Mouse (Mus musculus) CH12.LX (cell line): ENCODE data around the gene Dnajb9. TPM values are rescaled to one million over a fixed set of nuclear protein-coding genes. Genes with fewer than 3 reads are reported as not detected.

Experiments
- DNase-seq: peaks from one replicate; pipeline ENCODE4 v3.0.0-alpha.2; 2013; ENCODE audit errors: extremely low read depth
- H3K27ac ChIP-seq: 2 replicates; pipeline ENCODE4 v1.5.1; 2012; ENCODE audit warnings: low read depth, mild to moderate bottlenecking, control low read depth, moderate library complexity; ENCODE audit not compliant: insufficient read depth
- H3K27me3 ChIP-seq: replicated peaks from 2 replicates; pipeline ENCODE3; 2012; ENCODE audit warnings: inconsistent platforms
- H3K36me3 ChIP-seq, 2 experiments: replicated peaks in 1 of 2; 2 replicates each; pipeline versions ENCODE3 to v1.6.1; 2012; ENCODE audit warnings: inconsistent platforms in 1 of 2, low read length in 1 of 2, mild to moderate bottlenecking in 1 of 2, mixed read lengths in 1 of 2, moderate library complexity in 1 of 2; ENCODE audit not compliant: control insufficient read depth in 1 of 2, insufficient read depth in 1 of 2
- H3K4me1 ChIP-seq, 2 experiments: 2 replicates each; pipeline ENCODE4 v1.6.1; 2012; ENCODE audit warnings: inconsistent platforms in 1 of 2, moderate library complexity in 1 of 2; ENCODE audit not compliant: insufficient read depth in 2 of 2, control insufficient read depth in 1 of 2
- H3K4me2 ChIP-seq: 2 replicates; pipeline ENCODE4 v1.6.1; 2012; ENCODE audit warnings: low read depth, mild to moderate bottlenecking, control low read depth; ENCODE audit not compliant: poor library complexity, insufficient read depth, severe bottlenecking
- H3K4me3 ChIP-seq, 3 experiments: fragments of 150-350 bp in 1 of 3; sonication (generic) in 1 of 3; replicated peaks in 1 of 3; 2 replicates each; pipeline versions ENCODE3 to v1.5.1; 2011 to 2012; ENCODE audit warnings: low read depth in 2 of 3, low read length in 2 of 3, mild to moderate bottlenecking in 2 of 3, moderate library complexity in 2 of 3, control low read depth in 1 of 3, improper control_type of control experiment in 1 of 3, inconsistent platforms in 1 of 3, mixed read lengths in 1 of 3; ENCODE audit not compliant: poor library complexity in 1 of 3
- H3K79me2 ChIP-seq: replicated peaks from 2 replicates; pipeline ENCODE4 v1.6.1; 2012; ENCODE audit warnings: mild to moderate bottlenecking, moderate library complexity; ENCODE audit not compliant: control insufficient read depth, poor library complexity, insufficient read depth, severe bottlenecking; ENCODE audit errors: extremely low read depth
- H3K9ac ChIP-seq: 2 replicates; pipeline ENCODE4 v1.6.1; 2012; ENCODE audit warnings: low read depth, mild to moderate bottlenecking, control low read depth, moderate library complexity; ENCODE audit not compliant: insufficient read depth
- H3K9me3 ChIP-seq: replicated peaks from 2 replicates; pipeline ENCODE3; 2012; ENCODE audit warnings: low read length, inconsistent platforms, mixed read lengths
- BHLHE40 ChIP-seq: IDR thresholded peaks from 2 replicates; pipeline ENCODE4 v1.6.1; 2011; ENCODE audit warnings: mild to moderate bottlenecking, low read depth, low read length, improper control_type of control experiment
- CHD1 ChIP-seq: IDR thresholded peaks from 2 replicates; pipeline ENCODE4 v1.6.1; 2012; ENCODE audit warnings: low read depth, low read length, improper control_type of control experiment, inconsistent platforms
- CHD2 ChIP-seq: IDR thresholded peaks from 2 replicates; pipeline ENCODE4 v1.6.1; 2011; ENCODE audit warnings: low read length, improper control_type of control experiment
- CTCF ChIP-seq, 2 experiments: IDR thresholded peaks in 1 of 2; conservative IDR thresholded peaks in 1 of 2; 2 replicates each; pipeline ENCODE4 v1.5.1; 2011 to 2012; ENCODE audit warnings: low read depth in 2 of 2, low read length in 2 of 2, improper control_type of control experiment in 1 of 2, inconsistent platforms in 1 of 2, mild to moderate bottlenecking in 1 of 2, moderate library complexity in 1 of 2
- ELF1 ChIP-seq: IDR thresholded peaks from 2 replicates; pipeline ENCODE4 v1.6.1; 2014; ENCODE audit warnings: low read depth, mild to moderate bottlenecking, inconsistent platforms, low read length, improper control_type of control experiment
- EP300 ChIP-seq: IDR thresholded peaks from 2 replicates; pipeline ENCODE4 v1.6.1; 2011; ENCODE audit warnings: low read length, improper control_type of control experiment
- JUN ChIP-seq: IDR thresholded peaks from 2 replicates; pipeline ENCODE4 v1.6.1; 2011; ENCODE audit warnings: low read depth, mild to moderate bottlenecking, low read length, improper control_type of control experiment, moderate library complexity; ENCODE audit not compliant: insufficient read depth
- MAFK ChIP-seq: IDR thresholded peaks from 2 replicates; pipeline ENCODE4 v1.6.1; 2011; ENCODE audit warnings: low read length, improper control_type of control experiment; ENCODE audit not compliant: insufficient replicate concordance
- MAX ChIP-seq: IDR thresholded peaks from 2 replicates; pipeline ENCODE4 v1.6.1; 2011; ENCODE audit warnings: low read length, improper control_type of control experiment
- MAZ ChIP-seq: IDR thresholded peaks from 2 replicates; pipeline ENCODE4 v1.6.1; 2012; ENCODE audit warnings: low read depth, mild to moderate bottlenecking, inconsistent platforms, low read length, improper control_type of control experiment, moderate library complexity
- POLR2AphosphoS2 ChIP-seq: IDR thresholded peaks from 2 replicates; pipeline ENCODE4 v1.6.1; 2011; ENCODE audit warnings: low read depth, low read length, improper control_type of control experiment
- RAD21 ChIP-seq: IDR thresholded peaks from 2 replicates; pipeline ENCODE4 v1.6.1; 2011; ENCODE audit warnings: low read depth, mild to moderate bottlenecking, low read length, improper control_type of control experiment, moderate library complexity
- SIN3A ChIP-seq: IDR thresholded peaks from 2 replicates; pipeline ENCODE4 v1.6.1; 2012; ENCODE audit warnings: low read length, improper control_type of control experiment, inconsistent platforms
- SMC3 ChIP-seq: IDR thresholded peaks from 2 replicates; pipeline ENCODE4 v1.6.1; 2011; ENCODE audit warnings: low read depth, low read length, improper control_type of control experiment
- TBP ChIP-seq: conservative IDR thresholded peaks from 2 replicates; pipeline ENCODE4 v1.6.1; 2011; ENCODE audit warnings: low read depth, low read length, improper control_type of control experiment
- TCF12 ChIP-seq: IDR thresholded peaks from 2 replicates; pipeline ENCODE4 v1.6.1; 2014; ENCODE audit warnings: low read depth, mild to moderate bottlenecking, inconsistent platforms, low read length, improper control_type of control experiment
- USF2 ChIP-seq: conservative IDR thresholded peaks from 2 replicates; pipeline ENCODE4 v1.6.1; 2011; ENCODE audit warnings: low read depth, low read length, improper control_type of control experiment
- ZC3H11A ChIP-seq: IDR thresholded peaks from 2 replicates; pipeline ENCODE4 v1.6.1; 2012; ENCODE audit warnings: low read depth, mild to moderate bottlenecking, inconsistent platforms, low read length, improper control_type of control experiment
- dilution Hi-C: fragments of 300-500 bp; cut with MboI; formaldehyde crosslinking; loops from 2 replicates; pipeline ENCODE4 v1.14.3; 2020; ENCODE audit warnings: low sequenced_read_pairs; ENCODE audit not compliant: extremely low pct_unique_long_range_greater_than_20kb, extremely low pct_ligation_motif_present
- in situ Hi-C: fragments of 300-500 bp; cut with MboI; formaldehyde crosslinking; loops from 3 replicates; pipeline ENCODE4 v1.14.3; 2019; ENCODE audit warnings: low sequenced_read_pairs, low pct_ligation_motif_present, low pct_unique_long_range_greater_than_20kb, mixed read lengths
- polyA plus RNA-seq: library from polyadenylated mRNA; unstranded; fragments of >175 nt; gene quantifications from 2 replicates; pipeline ENCODE4 v1.2.1, GENCODE M21; 2012; ENCODE audit warnings: low read depth; ENCODE audit not compliant: insufficient read length
- total RNA-seq, 2 experiments: library from RNA; depleted of rRNA; stranded (reverse); fragments of 300-350 nt in 1 of 2; fragments of >200 nt in 1 of 2; gene quantifications; 2 replicates each; pipeline ENCODE4 v1.2.3; 2012 to 2014

Dnajb9 gene
- total and polyA plus RNA-seq, 3 experiments, result 3.6 to 21.4 (median 15.0) TPM

- Histone ChIP-seq H3K4me2 (no peak overlapping the region), H3K79me2 (no peaks in the 10 kb centered on the region), H3K4me3 (no peak overlapping the region), H3K4me1 (no peaks in the 10 kb centered on the region)
- DNase-seq, result no peak
- TF ChIP-seq BHLHE40 (no peak), TCF12 (no peak), CHD1 (no peak), CTCF (conservative IDR thresholded peaks at IDR 0.05 in 1 of 2, IDR thresholded peaks at IDR 0.05 in 1 of 2; ENCODE audit: low read depth in 2 of 2, low read length in 2 of 2) (no peak), MAFK (no peak), POLR2AphosphoS2 (no peak), CHD2 (no peak), SIN3A (no peak), TBP (no peak), EP300 (no peak), ZC3H11A (no peak), MAZ (no peak), USF2 (no peak), MAX (no peak), RAD21 (no peak), ELF1 (no peak)
- TF ChIP-seq, all 38 proteins: peak for 0
- H3K27me3 ChIP-seq, result no peaks in the 10 kb centered on the region
- H3K9me3 ChIP-seq, result no peaks in the 10 kb centered on the region
- in situ Hi-C loops, result no loop called here
- no peak overlapping the region for H3K27ac ChIP-seq
- peaks cover 4 to 8% of the 10 kb centered on the region in 2 experiments for H3K36me3 ChIP-seq
- dilution Hi-C loops, result no loop called here
- no peak overlapping the region for H3K9ac ChIP-seq
Measured at GRCm38 (mm10) chr12:44197873-44198525, 12.1 kb downstream of the Dnajb9 start.

DNA sequence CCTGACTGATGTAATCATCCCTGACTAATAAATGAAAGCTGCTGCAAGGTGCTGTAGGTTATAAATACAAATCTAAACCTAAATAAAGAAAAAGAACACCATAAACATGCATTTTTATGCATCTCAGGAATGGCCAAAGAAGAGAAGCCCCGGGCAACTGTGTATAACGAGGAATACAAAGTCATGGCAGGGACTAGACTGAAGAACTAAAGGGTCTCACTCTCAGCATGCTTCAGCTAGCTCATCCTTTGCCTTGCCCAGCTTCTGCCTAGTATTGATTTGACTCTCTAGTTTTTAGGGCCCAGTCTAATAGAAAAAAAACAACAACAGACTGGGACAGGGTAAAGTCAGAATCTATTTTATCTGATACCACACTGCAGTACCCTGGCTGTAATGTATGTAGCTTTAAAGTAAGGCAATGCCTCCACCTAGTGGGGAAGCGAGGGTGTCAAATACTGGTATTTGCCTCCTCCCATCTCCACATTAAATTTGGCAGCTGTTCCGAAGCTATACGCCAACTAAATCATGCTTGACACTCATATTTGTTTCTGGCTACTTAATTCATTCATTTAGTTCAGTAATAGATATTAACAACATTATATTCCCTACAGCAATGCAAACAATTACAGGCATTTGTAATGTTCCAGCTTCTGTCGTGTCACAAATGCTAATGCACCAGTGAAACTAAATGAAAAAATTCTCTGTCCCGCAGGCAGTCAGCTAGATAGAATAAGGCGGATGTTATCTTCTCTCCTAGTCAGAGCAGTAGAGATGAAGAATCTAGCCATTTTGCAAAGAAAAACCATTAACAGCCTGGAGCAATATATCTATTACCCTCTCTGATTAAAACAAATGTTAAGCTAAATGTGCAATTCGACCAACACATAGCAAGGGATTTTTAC, 28.8 kb downstream of the Dnajb9 start:
- Histone ChIP-seq H3K9me3 (no peaks in the 10 kb centered on the region), H3K27ac (no peak overlapping the region), H3K27me3 (no peaks in the 10 kb centered on the region), H3K79me2 (no peaks in the 10 kb centered on the region), H3K4me2 (no peak overlapping the region; the same call in 1 of the 2 replicates)
- dilution Hi-C loops (no loop called here), in situ Hi-C loops (no loop called here)
- TF ChIP-seq RAD21 (peak; percentile 79), CTCF (conservative IDR thresholded peaks at IDR 0.05 in 1 of 2, IDR thresholded peaks at IDR 0.05 in 1 of 2; ENCODE audit: low read depth in 2 of 2, low read length in 2 of 2) (peak; percentile 31 to 77; a peak in 3 of 4 replicates), SMC3 (peak; percentile 47), JUN (no peak)
- TF ChIP-seq, all 38 proteins: peak for 3
- peak; percentile 51 for DNase-seq
- no peaks in the 10 kb centered on the region for H3K36me3 ChIP-seq
- peaks cover 0 to 2% of the 10 kb centered on the region in 2 experiments; a peak in 2 of 4 replicates for H3K4me1 ChIP-seq
- H3K9ac ChIP-seq, result peak overlapping the region; percentile 39; the same call in 1 of the 2 replicates
- H3K4me3 ChIP-seq, result no peak overlapping the region
